Mouse (Mus musculus) liver, adult 2 months (tissue): ENCODE results near the gene Slitrk1.

Experiments
- CTCF ChIP-seq: fragments of 200-500 bp; IDR thresholded peaks from 2 replicates; pipeline ENCODE4 v1.5.1; 2011; ENCODE audit warnings: low read depth, low read length, control low read depth
- POLR2A ChIP-seq: fragments of 200-500 bp; IDR thresholded peaks from 2 replicates; pipeline ENCODE4 v1.6.1; 2011; ENCODE audit warnings: low read length, control low read depth; ENCODE audit not compliant: insufficient read depth; ENCODE audit errors: extremely low read depth

GRCm38 (mm10) chr14:108864631-108865030, 49.3 kb downstream of the Slitrk1 start:
- TF ChIP-seq CTCF (no peak), POLR2A (no peak)
